Mouse (Mus musculus) MEL-GATA-1-ER (cell line): Measurements from ENCODE around the gene Rpl29.
A peak's percentile ranks its signal among the peaks of the same experiment; 100 is the strongest.

Experiments
- DNase-seq: peaks from one replicate; pipeline ENCODE4 v3.0.0-alpha.2; 2012; ENCODE audit warnings: low read depth; ENCODE audit errors: extremely low read depth

Rpl29 gene

DNA sequence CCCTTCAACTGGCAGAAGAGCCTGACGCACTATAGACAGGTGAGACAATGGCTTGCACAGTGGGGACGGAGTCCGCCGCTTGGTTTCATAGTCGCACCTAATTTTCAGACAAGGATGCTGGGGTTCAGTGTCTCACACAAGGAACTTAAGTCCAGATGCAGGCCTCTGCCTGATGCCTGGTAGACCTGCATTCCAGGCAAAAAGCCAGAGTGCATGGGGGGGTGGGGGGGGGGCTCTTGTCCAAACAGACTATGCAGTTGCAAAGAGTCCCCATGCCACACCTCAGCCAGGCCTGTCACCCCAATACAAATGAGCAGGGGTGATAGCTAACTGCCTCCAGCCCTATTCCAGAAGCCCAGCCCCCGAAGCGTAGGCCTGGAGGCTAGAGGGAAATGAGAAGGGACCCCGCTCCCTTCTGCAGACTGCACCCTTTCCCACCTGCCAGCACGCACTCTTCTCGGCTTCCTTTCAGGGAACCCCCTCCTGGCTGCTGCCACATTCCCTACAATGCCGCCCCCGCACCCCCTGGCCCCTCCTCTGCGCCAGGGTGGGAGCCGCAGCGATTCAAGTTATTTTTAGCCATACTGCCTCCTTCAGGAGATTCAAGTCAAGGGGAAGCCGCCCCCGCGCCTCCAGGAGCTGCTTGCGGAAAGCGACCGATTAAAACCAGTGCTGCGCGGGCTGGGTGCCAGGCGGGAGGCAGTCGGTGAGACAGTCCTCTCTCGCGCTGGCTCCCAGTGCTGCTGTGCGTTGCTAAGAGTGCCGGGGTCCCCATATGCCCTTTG is 11.2 kb upstream of the Rpl29 start:
- peak; percentile 30 for DNase-seq

DNA sequence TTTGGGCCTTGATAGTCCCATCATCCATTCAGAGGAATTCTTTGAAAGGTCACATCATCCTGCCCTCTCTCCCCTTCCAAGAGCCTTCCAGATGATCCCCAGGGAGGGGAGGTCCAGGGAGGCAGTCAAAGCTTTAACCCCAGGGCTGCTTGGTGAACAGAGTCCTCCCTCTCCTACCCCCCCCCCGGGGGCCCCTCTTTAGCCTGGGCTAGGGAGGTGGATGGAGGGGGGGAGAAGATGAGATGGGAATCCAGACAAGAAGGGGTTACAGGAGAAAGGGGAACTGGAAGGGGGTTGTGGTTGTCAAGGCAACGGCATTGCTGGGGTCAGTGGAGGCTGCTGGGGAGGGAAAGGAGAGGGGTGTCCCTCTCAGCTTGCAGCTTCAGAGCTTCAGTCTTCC is 8.6 kb upstream of the Rpl29 start:
- peak; percentile 30 for DNase-seq

DNA sequence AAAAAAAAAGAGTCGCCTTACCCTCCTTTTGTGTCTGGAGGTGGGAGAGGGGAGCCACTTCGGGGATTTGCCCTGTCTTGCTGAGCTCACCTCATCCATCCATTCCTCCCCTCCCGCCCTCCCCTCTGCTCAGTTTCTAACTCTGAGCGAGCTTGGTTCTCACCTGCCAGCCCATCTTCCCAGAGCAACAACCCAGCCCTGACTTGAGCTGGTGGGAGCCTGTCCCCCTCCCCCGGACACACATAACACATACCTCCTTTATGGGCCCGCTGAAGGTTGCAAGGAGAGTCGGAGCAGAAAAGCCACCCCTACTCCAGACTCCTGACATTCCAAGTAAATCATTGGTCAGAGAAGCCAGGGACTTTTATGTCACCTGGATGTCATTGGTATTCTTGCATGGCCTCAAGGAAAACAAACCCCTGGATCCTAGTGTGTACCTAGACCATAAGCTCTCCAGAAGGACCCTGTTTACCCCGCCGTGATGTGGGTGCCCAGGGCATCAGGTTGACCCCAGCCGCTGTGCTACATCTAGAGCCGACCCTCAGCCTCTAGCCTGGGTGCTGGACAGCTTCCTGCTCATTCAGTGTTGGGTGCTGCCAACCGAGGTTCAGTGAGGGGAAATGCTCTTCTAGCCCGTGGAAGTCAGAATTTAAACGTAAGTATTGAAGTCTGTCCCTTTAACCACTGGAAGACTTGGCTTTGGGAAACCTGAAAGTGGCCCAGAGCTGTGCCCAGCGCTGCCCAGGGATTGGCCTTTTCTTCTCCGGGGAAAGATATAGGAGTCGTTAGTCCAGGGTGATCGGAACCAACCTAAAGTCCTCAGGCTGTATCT is 8.0 kb upstream of the Rpl29 start:
- DNase-seq: no peak

DNA sequence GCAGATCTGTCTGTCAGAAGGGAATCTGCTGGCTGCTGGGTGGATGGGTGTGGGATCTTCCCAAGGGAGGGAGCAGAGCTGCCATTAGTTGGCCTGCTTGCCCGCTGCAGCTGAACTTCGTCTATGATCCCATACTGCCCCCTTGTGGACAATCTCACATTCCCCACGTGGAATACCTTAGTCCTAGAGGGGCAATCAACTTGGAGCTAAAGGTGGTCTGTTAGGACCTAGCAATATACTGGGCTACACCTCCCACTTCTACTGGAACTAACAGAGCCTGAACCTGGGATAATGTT is 7.4 kb upstream of the Rpl29 start:
- DNase-seq: peak; percentile 71

DNA sequence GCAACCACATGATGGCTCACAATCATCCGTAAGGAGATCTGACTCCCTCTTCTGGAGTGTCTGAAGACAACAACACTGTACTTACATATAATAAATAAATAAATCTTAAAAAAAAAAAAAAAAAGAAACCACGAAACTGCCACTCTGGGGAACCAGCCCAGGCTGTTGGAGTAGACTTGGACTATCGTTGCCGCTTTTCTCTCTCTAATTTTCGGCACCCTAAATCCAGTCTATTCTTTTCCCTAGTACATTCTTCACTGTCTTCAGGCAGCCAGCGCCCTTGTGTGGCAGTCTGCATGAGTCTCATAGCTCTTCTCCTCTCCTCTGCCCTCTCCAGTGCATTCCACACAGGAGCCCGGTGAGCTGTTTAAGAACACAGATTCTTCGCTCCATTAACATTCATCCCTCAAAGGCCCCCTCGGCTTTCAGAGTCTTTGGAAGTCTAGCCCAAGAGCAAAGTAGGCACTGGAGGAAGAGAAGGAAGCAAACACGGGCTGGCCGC is 484 bp upstream of the Rpl29 start:
- DNase-seq: no peak

DNA sequence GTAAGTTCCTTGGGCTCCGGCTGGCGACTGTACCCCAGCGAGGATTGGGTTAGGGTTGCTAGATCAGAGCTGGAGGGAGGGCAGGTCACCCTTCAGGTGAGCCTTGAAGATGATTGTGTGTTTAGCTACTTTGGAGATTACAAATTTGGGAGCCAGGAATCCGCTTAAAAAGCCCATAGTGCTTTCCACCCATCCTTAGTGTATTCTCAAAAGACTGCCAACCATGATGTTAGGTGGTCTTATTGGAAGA is 686 bp downstream of the Rpl29 start:
- DNase-seq: no peak

DNA sequence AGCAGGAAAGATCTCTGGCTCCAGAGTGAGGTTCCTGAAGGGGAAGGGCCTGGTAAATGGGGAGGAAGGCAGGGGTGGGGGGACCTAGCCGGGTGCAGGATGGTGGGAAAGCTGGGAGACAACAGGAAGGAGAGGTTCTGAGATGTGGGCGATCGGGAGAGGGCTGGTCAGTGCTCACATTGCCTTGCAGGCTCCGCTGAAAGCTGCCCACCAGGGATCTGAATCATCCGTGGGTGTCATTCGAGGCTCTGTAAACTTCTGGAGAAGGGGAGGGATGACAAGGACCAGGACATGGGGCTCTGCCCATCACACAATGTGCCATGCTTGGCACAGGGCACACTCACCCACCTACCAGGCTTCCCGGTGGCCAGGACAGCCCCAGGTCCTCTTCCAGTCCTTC is 4.1 kb downstream of the Rpl29 start:
- DNase-seq: no peak

DNA sequence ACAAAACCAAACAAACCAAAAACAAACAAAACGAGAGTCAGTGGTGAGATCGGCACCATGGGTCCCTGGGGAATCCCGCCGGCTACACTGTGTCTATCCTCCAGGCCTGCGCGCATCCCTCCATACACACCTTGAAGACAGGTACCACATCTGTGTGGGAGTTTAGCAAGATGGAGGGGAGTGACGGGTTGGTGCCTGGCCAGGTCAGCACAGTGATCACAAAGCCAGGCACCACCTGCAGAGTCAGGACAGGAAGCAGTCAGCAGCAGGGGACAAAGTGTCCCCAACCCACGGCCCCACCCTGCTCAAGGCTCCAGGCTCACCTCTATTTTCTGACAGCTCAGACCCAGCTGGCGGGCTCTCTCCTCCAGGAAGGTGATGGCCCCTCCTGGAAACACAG is 7.3 kb downstream of the Rpl29 start:
- no peak for DNase-seq

DNA sequence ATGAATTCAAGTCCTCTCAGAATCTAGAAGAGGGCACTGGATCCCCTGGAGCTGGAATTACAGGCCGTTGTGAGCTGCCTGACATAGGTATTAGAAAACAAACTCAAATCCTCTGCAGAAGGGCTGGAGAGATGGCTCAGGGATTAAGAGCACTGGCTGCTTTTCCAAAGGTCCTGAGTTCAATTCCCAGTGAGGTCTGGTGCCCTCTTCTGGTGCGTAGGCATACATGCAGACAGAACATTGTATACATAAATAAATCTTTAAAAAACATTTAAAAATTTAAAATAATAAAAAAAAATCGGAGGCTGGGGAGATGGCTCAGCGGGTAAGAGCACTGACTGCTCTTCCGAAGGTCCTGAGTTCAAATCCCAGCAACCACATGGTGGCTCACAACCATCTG is 13.4 kb downstream of the Rpl29 start:
- DNase-seq: no peak

DNA sequence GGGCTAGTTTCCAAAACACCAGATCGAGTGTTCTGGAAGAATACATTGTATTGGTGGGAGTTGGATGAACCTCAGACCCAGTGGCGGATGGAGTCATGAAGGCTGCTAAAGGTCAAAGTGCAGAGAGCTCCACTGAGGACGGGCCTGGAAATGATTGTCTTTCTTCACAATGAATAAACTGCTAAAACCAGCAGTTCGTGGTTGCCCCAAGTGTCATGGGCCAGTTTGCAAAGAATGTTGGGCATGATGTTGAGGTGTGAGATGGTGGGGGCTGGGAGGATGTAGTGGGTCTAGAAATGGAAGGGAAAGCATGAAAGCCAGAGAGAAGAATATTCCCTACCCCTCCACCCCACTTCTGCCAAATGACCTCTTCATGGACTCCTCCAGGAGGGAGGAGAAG is 15.6 kb downstream of the Rpl29 start:
- no peak for DNase-seq

DNA sequence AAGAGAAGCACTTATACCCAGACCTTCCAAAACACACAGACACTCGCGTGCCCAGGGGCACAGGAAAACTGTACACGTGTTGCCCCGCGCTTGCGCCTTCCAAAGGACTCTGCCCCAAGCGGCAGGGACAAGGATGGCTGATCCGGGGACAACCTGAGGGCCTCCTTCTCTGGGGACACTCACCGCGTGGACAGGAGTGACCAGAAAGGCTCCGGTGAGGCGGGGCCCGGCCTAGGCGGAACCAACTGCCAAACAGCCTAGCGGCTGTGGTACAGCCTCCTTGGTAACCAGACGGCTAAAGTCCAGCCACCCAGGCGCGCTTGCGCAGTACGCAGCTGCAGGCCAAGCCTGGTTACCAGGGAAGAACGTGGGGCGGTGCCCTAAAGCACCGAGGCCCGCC is 18.1 kb downstream of the Rpl29 start, which contains the start of the genes Abhd14b and Abhd14a:
Abhd14b (plus strand) TSS at position 112 of the 400 bp plus-strand sequence.
Abhd14a (minus strand) TSS at position 331 of the 400 bp plus-strand sequence.
- DNase-seq: peak; percentile 66

DNA sequence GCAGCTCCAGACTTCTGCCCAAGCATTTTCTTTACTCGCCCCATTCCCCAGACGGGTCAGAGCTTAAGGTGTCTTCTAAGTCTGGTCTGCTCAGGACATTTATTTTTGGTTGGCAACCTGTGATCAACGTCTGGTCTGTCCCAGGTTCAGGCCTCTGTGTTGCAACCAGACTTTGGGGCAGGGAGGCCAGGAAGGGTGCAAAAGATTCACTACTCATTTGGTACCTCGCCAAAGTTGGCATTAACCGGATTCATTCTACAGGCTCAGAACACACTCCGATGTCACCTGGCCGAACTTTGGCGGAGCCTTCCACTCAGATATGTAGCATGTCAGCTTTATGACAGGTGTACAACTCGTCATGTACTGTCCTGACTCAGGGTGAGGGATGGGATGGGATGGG is 18.7 kb downstream of the Rpl29 start:
- DNase-seq: no peak

DNA sequence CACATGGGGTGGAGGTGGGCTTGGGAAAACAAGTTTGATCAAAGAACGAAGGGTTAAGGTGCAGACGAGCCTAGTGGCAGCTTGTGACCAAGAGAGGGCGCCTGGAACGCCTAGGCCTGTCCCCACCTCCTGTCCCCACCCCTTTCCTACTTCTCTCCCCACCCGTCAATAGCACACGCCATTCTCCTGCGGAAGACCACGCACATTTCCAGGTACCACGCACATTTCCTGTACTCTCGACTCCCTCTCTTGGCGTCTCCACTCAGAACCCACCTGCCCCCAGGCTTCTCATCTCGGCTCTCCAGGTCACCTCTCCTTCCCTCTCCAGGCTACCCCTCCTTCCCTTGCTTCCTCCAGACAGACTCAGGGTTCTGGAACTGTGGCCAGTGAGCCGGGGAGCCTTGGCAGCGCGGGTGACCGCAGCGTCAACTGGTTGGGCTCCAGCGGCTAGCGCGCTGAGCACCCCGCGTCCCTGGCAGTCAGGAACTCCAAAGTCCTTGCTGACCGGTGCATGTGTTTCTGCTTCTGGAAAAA is 19.3 kb downstream of the Rpl29 start:
- no peak for DNase-seq

DNA sequence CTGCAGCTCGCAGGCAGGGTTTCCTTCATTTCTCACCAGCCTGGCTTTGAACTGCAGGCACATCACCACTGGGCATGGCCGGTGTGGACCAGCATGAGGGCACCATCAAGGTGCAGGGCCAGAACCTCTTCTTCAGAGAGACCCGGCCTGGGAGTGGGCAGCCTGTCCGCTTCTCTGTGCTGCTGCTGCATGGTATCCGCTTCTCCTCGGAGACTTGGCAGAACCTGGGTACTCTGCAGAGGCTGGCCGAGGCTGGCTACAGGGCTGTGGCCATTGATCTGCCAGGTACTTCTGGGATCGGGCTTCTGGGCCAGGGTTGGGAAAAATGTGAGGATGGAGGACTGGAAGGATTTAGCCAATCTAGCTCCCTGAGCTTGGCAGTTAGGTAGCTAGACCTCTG is 20.7 kb downstream of the Rpl29 start:
- no peak for DNase-seq

DNA sequence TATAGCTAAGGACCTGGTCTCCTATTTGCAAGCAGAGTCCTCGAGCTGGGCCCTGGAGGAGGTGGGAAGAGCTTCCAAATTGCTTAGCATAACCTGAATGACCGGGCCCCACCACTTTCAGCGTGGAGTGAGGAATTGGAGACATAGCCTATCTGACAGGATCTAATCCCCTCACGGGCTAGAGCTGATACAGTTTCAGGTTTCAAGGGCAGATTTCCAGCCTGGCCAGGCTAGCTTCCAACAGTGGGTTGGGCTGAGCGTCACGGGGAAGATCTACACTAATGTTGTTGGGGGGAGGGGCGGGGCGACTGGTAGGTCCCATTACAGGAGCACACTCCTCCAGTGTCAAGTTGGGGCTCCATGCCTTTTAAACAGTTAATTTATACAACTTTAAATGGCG is 21.4 kb downstream of the Rpl29 start:
- DNase-seq: no peak

DNA sequence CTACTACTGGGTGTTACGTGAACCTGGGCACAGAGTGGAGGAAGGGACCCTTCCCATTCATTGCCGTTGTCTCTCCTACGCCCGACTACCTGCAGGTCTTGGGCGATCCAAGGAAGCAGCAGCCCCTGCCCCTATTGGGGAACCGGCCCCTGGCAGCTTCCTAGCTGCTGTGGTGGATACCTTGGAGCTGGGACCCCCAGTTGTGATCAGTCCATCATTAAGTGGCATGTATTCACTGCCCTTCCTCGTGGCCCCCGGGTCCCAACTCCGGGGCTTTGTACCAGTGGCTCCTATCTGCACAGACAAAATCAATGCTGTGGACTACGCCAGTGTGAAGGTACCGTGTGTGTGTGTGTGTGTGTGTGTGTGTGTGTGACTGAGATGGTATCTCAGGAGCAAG is 22.0 kb downstream of the Rpl29 start:
- no peak for DNase-seq

DNA sequence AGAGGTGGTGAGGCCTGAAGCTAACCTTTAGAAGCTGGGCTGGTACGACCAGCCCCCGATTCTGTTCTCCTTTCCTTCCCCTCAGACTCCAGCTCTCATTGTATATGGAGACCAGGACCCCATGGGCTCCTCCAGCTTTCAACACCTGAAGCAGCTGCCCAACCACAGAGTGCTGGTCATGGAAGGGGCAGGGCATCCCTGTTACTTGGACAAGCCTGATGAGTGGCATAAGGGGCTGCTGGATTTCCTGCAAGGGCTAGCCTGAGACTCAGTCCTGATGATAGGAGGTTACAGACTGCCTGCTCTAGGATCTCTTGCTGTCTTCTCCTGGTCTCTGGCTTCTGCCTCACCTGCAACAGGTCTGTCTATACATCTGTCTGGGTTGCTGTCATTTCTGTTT is 22.6 kb downstream of the Rpl29 start:
- DNase-seq: no peak

DNA sequence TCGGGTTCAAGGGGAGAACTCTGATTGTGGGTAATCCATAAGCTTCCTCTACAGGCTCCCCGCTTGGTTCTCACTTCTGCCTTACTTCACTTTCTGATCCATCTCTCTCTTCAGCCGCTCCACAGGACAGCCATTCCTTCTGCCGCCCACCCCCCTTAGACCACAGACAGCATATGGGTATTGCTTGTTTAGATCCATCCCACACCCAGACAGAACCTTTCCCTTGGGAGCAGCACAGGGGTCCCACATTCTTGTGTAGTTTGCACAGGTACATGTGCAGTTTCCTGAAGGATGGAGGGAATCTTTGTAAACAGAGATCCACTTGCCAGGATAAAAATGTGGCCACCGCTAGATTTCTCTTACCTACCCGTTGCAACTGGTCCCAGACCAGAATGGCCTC is 23.1 kb downstream of the Rpl29 start:
- DNase-seq: no peak

DNA sequence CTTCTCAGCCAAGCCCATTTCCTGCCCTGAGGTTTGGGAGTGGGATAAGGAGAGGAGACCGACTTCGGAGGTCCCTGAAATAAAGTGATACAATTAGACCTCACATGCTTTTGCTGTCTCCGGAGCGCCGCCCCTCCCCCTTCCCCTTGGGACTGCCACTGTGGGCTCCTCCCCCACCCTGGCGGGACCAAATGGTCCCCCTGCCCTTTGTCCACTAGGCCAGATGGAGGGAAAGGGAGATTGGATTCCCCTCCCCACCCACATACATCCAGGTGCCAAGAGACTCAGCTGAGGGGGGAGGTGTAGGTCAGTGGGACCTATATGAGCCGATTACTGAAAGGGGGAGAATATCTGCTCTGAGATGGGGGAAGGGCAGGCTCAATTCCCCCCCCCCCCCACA is 23.6 kb downstream of the Rpl29 start:
- no peak for DNase-seq

DNA sequence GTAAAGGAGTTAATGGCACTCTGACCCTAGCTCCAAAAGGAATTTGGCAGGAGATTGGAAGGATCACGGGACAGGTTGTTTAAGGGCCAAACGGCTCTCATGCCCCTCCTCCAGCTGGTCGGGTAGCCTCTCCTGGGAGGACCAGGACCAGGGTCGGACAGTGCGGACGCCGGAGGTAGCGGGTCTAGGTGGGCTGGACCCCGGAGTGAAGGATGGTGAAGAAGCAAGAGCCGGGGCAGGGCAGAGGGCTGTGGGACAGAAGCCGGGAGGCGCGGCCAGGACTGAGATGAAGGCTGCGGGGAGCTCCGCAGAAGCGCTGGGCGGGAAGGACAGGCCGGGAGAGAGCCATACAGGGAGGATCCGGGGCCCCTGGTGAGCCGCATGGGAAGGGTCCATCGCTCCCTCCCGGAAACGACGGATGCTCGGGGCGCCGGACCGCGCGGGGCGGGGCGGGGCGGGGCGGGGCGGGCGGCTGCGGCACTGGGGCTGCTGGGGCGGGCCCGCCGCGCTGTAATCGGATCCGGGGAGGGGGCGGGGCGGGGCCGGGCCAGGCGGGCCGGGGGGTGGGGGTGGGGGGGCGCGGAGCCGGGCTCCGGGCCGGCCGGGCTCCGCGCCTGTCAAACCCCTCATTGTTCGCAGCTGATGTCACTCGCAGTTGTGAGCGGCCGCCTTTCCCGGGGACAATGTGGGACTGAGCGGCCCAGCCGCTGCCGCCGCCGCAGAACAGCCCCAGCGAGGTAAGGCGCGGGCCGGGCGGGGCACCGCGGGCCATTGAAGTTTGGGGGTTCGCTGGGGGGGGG is 24.2 kb downstream of the Rpl29 start, which contains the start of gene Pcbp4:
Pcbp4 (plus strand) TSS at position 21 of the 800 bp plus-strand sequence.
- DNase-seq: no peak

DNA sequence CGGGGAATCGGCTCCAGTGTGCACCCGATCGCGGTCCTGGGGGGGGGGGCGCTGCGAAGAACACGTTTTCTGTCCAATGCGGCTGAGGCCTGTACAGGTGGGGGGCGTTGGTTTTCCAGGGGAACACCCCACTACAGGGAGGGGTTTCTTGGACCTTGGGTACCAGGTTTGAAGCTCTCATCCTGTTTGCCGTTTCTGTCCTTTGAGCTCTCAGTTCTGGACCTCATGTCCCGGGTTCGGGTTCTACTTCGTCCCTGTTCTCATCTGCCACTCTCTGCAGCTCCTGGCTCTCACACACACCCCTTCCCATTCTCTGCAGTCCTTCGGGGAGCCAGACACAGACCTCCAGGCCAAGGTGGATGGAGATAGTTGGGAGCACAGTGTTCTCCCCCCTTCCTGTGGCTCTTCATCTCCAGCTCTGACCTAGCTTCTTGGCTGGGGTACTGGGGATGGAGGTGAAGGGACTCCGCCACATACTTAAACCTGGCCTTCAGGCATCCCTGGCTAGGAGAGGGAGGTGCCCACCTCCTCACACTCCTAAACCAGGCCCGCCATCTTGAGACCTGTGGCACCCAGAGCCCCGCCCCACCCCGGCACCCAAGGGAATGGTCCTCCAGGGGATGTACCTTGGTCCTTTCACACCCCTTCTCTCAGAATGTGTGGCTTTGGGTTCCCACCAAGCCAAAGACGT is 25.0 kb downstream of the Rpl29 start:
- DNase-seq: no peak
